Mouse (Mus musculus): ENCODE measurements at regions not wholly inside any gene's neighbourhood (a gene's known extent, or its start where the extent isn't known, plus 50 kb on each side); places are given as distances from the start of the nearest gene placed in this dataset.
A peak's percentile ranks its signal among the peaks of the same experiment; 100 is the strongest.

DNA sequence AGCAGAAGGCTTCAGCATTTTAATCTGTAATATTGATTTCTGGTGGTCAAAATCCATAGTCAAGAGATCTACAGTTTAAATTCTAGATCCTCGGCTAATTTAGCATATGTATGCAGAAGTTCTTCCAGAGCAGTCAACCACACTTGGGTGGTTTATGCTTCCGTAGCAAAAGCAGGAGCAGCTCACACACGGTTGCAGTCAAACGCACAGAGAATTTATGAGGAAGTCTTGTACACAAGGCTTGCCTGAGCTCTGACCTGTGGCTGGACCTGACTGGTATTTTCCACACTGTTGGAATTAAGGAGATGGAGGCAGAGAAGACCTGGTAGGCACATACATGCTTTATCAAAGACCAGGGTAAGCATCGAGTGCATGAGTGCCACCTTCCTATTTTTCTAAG, 86.8 kb downstream of the Avpr1a start:
- Histone ChIP-seq H3K9me3 (ENCODE audit: control insufficient read depth, insufficient read depth, low read depth, low read length) (no peaks in the 10 kb centered on the region), H3K4me3 (ENCODE audit: insufficient read depth in 1 of 2, low read depth in 1 of 2, low read length in 2 of 2, poor library complexity in 1 of 2, severe bottlenecking in 1 of 2) (no peak overlapping the region), H3K36me3 (ENCODE audit: control insufficient read depth, insufficient read depth, low read length, poor library complexity, severe bottlenecking) (no peaks in the 10 kb centered on the region), H3K27ac (ENCODE audit: insufficient read depth, low read depth, low read length, poor library complexity, severe bottlenecking) (no peak overlapping the region), H3K4me1 (ENCODE audit: control insufficient read depth in 2 of 2, insufficient read depth in 2 of 2, low read length in 2 of 2, poor library complexity in 1 of 2) (no peaks in the 10 kb centered on the region), H3K9ac (ENCODE audit: insufficient read depth, low read depth, low read length, poor library complexity, severe bottlenecking) (no peak overlapping the region)
- no peak for TF ChIP-seq MAFK (IDR thresholded peaks at IDR 0.05; ENCODE audit: insufficient read depth, low read depth, low read length)
- TF ChIP-seq CHD2 (IDR thresholded peaks at IDR 0.05; ENCODE audit: low read depth, low read length) = no peak
- no peak for TF ChIP-seq HCFC1 (IDR thresholded peaks at IDR 0.05; ENCODE audit: borderline replicate concordance, insufficient read depth, low read length)
- TF ChIP-seq ZNF384 (IDR thresholded peaks at IDR 0.05; ENCODE audit: low read depth, low read length) = no peak
- TF ChIP-seq ZC3H11A (IDR thresholded peaks at IDR 0.05; ENCODE audit: borderline replicate concordance, low read depth, low read length) = no peak
- DNase-seq (ENCODE audit: low read depth, low spot score) = no peak
- in situ Hi-C loops (cut with MboI; ENCODE audit: low sequenced_read_pairs in 2 of 2, unreplicated experiment in 2 of 2) = no loop called here

DNA sequence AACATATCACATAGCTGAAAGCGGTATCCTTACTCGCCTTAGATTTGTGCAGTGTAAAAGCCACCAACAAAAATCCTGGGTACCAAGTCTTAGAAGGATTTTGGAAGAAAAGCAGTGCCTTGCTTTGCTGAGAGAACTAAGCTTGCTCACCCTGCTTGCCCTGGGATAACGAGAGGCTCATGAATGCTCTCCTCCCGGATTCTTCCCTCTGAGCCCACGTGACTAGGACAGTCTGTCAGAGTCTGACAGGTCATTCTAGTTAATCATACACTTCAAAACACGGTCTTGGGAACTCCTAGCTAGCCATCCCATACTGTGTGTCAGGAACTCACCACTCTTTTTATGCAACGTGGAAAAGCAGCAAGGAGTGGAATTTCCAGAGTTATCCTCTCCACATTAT, 91.4 kb downstream of the Avpr1a start:
- Histone ChIP-seq H3K27ac (ENCODE audit: insufficient read depth, low read depth, low read length, poor library complexity, severe bottlenecking) (no peak overlapping the region), H3K4me1 (ENCODE audit: control insufficient read depth in 2 of 2, insufficient read depth in 2 of 2, low read length in 2 of 2, poor library complexity in 1 of 2) (no peaks in the 10 kb centered on the region), H3K36me3 (ENCODE audit: control insufficient read depth, insufficient read depth, low read length, poor library complexity, severe bottlenecking) (no peaks in the 10 kb centered on the region), H3K9ac (ENCODE audit: insufficient read depth, low read depth, low read length, poor library complexity, severe bottlenecking) (no peak overlapping the region), H3K4me3 (ENCODE audit: insufficient read depth in 1 of 2, low read depth in 1 of 2, low read length in 2 of 2, poor library complexity in 1 of 2, severe bottlenecking in 1 of 2) (no peak overlapping the region), H3K9me3 (ENCODE audit: control insufficient read depth, insufficient read depth, low read depth, low read length) (no peaks in the 10 kb centered on the region)
- no peak for DNase-seq (ENCODE audit: low read depth, low spot score)
- in situ Hi-C loops (cut with MboI; ENCODE audit: low sequenced_read_pairs in 2 of 2, unreplicated experiment in 2 of 2) = no loop called here
- TF ChIP-seq ZNF384 (IDR thresholded peaks at IDR 0.05; ENCODE audit: low read depth, low read length) (no peak), MAFK (IDR thresholded peaks at IDR 0.05; ENCODE audit: insufficient read depth, low read depth, low read length) (no peak), CHD2 (IDR thresholded peaks at IDR 0.05; ENCODE audit: low read depth, low read length) (no peak), ZC3H11A (IDR thresholded peaks at IDR 0.05; ENCODE audit: borderline replicate concordance, low read depth, low read length) (no peak), HCFC1 (IDR thresholded peaks at IDR 0.05; ENCODE audit: borderline replicate concordance, insufficient read depth, low read length) (no peak)

DNA sequence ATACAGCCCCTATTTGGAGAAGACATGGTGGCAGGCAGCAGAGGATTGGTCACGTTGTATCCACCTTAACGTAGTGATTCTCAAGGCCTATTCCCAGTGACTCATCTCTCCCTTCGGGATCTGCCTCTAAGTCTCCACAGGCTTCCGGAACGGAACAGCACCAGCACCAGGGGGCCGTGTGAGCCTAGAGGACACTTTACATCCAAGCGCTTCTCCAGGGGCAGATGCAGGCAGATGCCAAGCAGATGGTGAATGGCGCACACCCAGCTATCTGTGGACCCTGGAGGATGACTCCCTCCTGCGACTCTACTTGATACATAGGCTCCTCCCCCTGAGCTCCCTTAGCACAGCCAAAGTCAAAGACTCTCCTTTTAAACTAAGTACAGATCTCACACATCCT, 94.3 kb downstream of the Avpr1a start:
- Histone ChIP-seq H3K4me3 (ENCODE audit: insufficient read depth in 1 of 2, low read depth in 1 of 2, low read length in 2 of 2, poor library complexity in 1 of 2, severe bottlenecking in 1 of 2) (no peak overlapping the region), H3K9me3 (ENCODE audit: control insufficient read depth, insufficient read depth, low read depth, low read length) (no peaks in the 10 kb centered on the region), H3K9ac (ENCODE audit: insufficient read depth, low read depth, low read length, poor library complexity, severe bottlenecking) (no peak overlapping the region), H3K27ac (ENCODE audit: insufficient read depth, low read depth, low read length, poor library complexity, severe bottlenecking) (no peak overlapping the region), H3K36me3 (ENCODE audit: control insufficient read depth, insufficient read depth, low read length, poor library complexity, severe bottlenecking) (no peaks in the 10 kb centered on the region), H3K4me1 (ENCODE audit: control insufficient read depth in 2 of 2, insufficient read depth in 2 of 2, low read length in 2 of 2, poor library complexity in 1 of 2) (no peaks in the 10 kb centered on the region)
- in situ Hi-C loops (cut with MboI; ENCODE audit: low sequenced_read_pairs in 2 of 2, unreplicated experiment in 2 of 2) = no loop called here
- TF ChIP-seq CHD2 (IDR thresholded peaks at IDR 0.05; ENCODE audit: low read depth, low read length) (no peak), ZC3H11A (IDR thresholded peaks at IDR 0.05; ENCODE audit: borderline replicate concordance, low read depth, low read length) (no peak), MAFK (IDR thresholded peaks at IDR 0.05; ENCODE audit: insufficient read depth, low read depth, low read length) (no peak), ZNF384 (IDR thresholded peaks at IDR 0.05; ENCODE audit: low read depth, low read length) (no peak), HCFC1 (IDR thresholded peaks at IDR 0.05; ENCODE audit: borderline replicate concordance, insufficient read depth, low read length) (no peak)
- no peak for DNase-seq (ENCODE audit: low read depth, low spot score)

DNA sequence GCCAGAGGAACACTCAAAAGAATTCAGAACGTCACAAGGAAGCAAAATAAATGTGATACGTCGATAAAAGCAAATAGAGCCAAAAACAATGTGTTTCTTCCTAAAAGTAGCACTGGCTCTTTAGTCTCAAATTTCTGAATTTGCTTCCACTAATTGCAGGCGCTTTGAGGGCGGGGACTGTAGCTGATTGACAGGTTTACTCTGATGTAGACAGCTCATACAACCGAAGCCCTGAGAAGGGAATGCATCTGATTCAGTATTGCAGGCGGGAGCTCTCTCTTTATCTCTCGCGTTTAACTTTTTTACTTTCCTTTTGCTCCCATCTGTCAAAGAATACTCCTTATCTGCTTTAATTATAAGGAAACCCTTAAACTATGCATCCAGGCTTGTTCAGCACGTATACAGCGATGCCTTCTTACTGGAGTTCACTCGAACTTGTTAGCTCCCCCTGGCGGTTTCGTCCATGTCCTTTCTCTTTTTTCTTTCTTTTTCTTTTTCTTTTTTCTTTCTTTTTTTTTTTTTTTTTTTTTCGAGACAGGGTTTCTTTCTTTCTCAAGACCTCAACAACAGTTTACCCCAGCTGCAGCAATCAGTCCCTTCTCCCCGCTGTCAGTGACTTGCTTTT, 95.9 kb downstream of the Avpr1a start:
- no peak for DNase-seq (ENCODE audit: low read depth, low spot score)
- no peak overlapping the region for H3K27ac ChIP-seq (ENCODE audit: insufficient read depth, low read depth, low read length, poor library complexity, severe bottlenecking)
- no peak overlapping the region for H3K9ac ChIP-seq (ENCODE audit: insufficient read depth, low read depth, low read length, poor library complexity, severe bottlenecking)
- in situ Hi-C loops (cut with MboI; ENCODE audit: low sequenced_read_pairs in 2 of 2, unreplicated experiment in 2 of 2) = no loop called here
- H3K4me1 ChIP-seq (ENCODE audit: control insufficient read depth in 2 of 2, insufficient read depth in 2 of 2, low read length in 2 of 2, poor library complexity in 1 of 2) = no peaks in the 10 kb centered on the region
- TF ChIP-seq MAFK (IDR thresholded peaks at IDR 0.05; ENCODE audit: insufficient read depth, low read depth, low read length) (no peak), HCFC1 (IDR thresholded peaks at IDR 0.05; ENCODE audit: borderline replicate concordance, insufficient read depth, low read length) (no peak), ZNF384 (IDR thresholded peaks at IDR 0.05; ENCODE audit: low read depth, low read length) (0 out of 2 replicates have a peak, but pooled peaks have one; percentile 42), ZC3H11A (IDR thresholded peaks at IDR 0.05; ENCODE audit: borderline replicate concordance, low read depth, low read length) (no peak), CHD2 (IDR thresholded peaks at IDR 0.05; ENCODE audit: low read depth, low read length) (no peak)
- H3K9me3 ChIP-seq (ENCODE audit: control insufficient read depth, insufficient read depth, low read depth, low read length) = no peaks in the 10 kb centered on the region
- H3K36me3 ChIP-seq (ENCODE audit: control insufficient read depth, insufficient read depth, low read length, poor library complexity, severe bottlenecking) = no peaks in the 10 kb centered on the region
- H3K4me3 ChIP-seq (ENCODE audit: insufficient read depth in 1 of 2, low read depth in 1 of 2, low read length in 2 of 2, poor library complexity in 1 of 2, severe bottlenecking in 1 of 2) = peak overlapping the region in 1 of 2 experiments; percentile 19; a peak in 1 of 4 replicates

Measured in ES-E14 (cell line).